Mouse (Mus musculus): ENCODE measurements around the gene Afmid. TPM values are rescaled to one million over a fixed set of nuclear protein-coding genes. Genes with fewer than 3 reads are reported as not detected.

Gene Afmid
- total and polyA plus RNA-seq, 3 experiments = 3.3 to 3.8 TPM; not detected in 1

- Histone ChIP-seq H3K9me3 (replicated peaks; ENCODE audit: insufficient read depth, low read length) (no peaks in the 10 kb centered on the region), H3K4me1 (ENCODE audit: control insufficient read depth in 1 of 2, insufficient read depth in 2 of 2, low read length in 2 of 2) (peaks cover 4 to 6% of the 10 kb centered on the region in 2 experiments), H3K36me3 (ENCODE audit: control insufficient read depth in 1 of 2, insufficient read depth in 2 of 2, low read length in 2 of 2) (peaks cover 0 to 6% of the 10 kb centered on the region in 2 experiments; a peak in 2 of 4 replicates), H3K9ac (ENCODE audit: control insufficient read depth, low read depth, low read length, poor library complexity, severe bottlenecking) (no peak overlapping the region), H3K27me3 (ENCODE audit: control insufficient read depth in 1 of 2, insufficient read depth in 2 of 2, low read length in 2 of 2) (peaks cover 7 to 12% of the 10 kb centered on the region in 2 experiments), H3K79me2 (ENCODE audit: control insufficient read depth, insufficient read depth, low read length, poor library complexity) (no peaks in the 10 kb centered on the region), H3K4me3 (ENCODE audit: control insufficient read depth in 1 of 2, insufficient read depth in 1 of 2, low read depth in 2 of 2, low read length in 2 of 2) (no peak overlapping the region), H3K27ac (ENCODE audit: control insufficient read depth, low read depth, low read length) (no peak overlapping the region)
- TF ChIP-seq MAX (IDR thresholded peaks at IDR 0.05; ENCODE audit: low read length) (no peak), ZC3H11A (IDR thresholded peaks at IDR 0.05; ENCODE audit: low read depth, low read length) (no peak), UBTF (IDR thresholded peaks at IDR 0.05; ENCODE audit: borderline replicate concordance, insufficient read depth, low read depth, low read length) (no peak), POLR2A (IDR thresholded peaks at IDR 0.05; ENCODE audit: control insufficient read depth in 1 of 2, insufficient read depth in 1 of 2, low read depth in 1 of 2, low read length in 2 of 2, poor library complexity in 1 of 2) (no peak)
- DNase-seq (ENCODE audit: low read depth, low spot score) = no peak
These were observed 60.3 kb downstream of the Afmid start for GRCm38 (mm10) chr11:117886000-117886399.

- H3K79me2 ChIP-seq (ENCODE audit: control insufficient read depth, insufficient read depth, low read length, poor library complexity) = no peaks in the 10 kb centered on the region
- peaks cover 7 to 12% of the 10 kb centered on the region in 2 experiments for H3K27me3 ChIP-seq (ENCODE audit: control insufficient read depth in 1 of 2, insufficient read depth in 2 of 2, low read length in 2 of 2)
- H3K36me3 ChIP-seq (ENCODE audit: control insufficient read depth in 1 of 2, insufficient read depth in 2 of 2, low read length in 2 of 2) = no peaks in the 10 kb centered on the region
- H3K27ac ChIP-seq (ENCODE audit: control insufficient read depth, low read depth, low read length) = no peak overlapping the region
- TF ChIP-seq ZNF384 (IDR thresholded peaks at IDR 0.05; ENCODE audit: low read depth, low read length) = no peak
- TF ChIP-seq ELF1 (IDR thresholded peaks at IDR 0.05; ENCODE audit: low read depth, low read length) = no peak
- TF ChIP-seq USF1 (IDR thresholded peaks at IDR 0.05; ENCODE audit: low read depth, low read length) = no peak
- TF ChIP-seq TBP (IDR thresholded peaks at IDR 0.05; ENCODE audit: low read depth, low read length) = no peak
- TF ChIP-seq RCOR1 (IDR thresholded peaks at IDR 0.05; ENCODE audit: low read depth, low read length) = no peak
- no peak for TF ChIP-seq UBTF (IDR thresholded peaks at IDR 0.05; ENCODE audit: borderline replicate concordance, insufficient read depth, low read depth, low read length)
- TF ChIP-seq ZMIZ1 (IDR thresholded peaks at IDR 0.05; ENCODE audit: low read depth, low read length) = no peak
- TF ChIP-seq MYC (IDR thresholded peaks at IDR 0.05; ENCODE audit: low read depth, low read length) = no peak
- TF ChIP-seq SIN3A (IDR thresholded peaks at IDR 0.05; ENCODE audit: low read length) = no peak
- TF ChIP-seq POLR2AphosphoS2 (IDR thresholded peaks at IDR 0.05; ENCODE audit: low read length) = no peak
- H3K9ac ChIP-seq (ENCODE audit: control insufficient read depth, low read depth, low read length, poor library complexity, severe bottlenecking) = no peak overlapping the region
- no peak overlapping the region for H3K4me3 ChIP-seq (ENCODE audit: control insufficient read depth in 1 of 2, insufficient read depth in 1 of 2, low read depth in 2 of 2, low read length in 2 of 2)
- H3K4me1 ChIP-seq (ENCODE audit: control insufficient read depth in 1 of 2, insufficient read depth in 2 of 2, low read length in 2 of 2) = no peaks in the 10 kb centered on the region
- H3K9me3 ChIP-seq (replicated peaks; ENCODE audit: insufficient read depth, low read length) = no peaks in the 10 kb centered on the region
- no peak for DNase-seq (ENCODE audit: low read depth, low spot score)
These were observed 62.6 kb downstream of the Afmid start for GRCm38 (mm10) chr11:117888168-117888852.
